Mouse (Mus musculus) CD4-positive naive resting alpha-beta T cell, adult 76 days (primary cell): ENCODE results near the gene Pafah1b1. TPM values are rescaled to one million over a fixed set of nuclear protein-coding genes. Genes with fewer than 3 reads are reported as not detected.

Experiments used
- total RNA-seq: library from RNA; stranded (reverse); gene quantifications from one replicate; pipeline ENCODE4 v1.2.4, GENCODE M21; 2023

Gene Pafah1b1
- 165 TPM for total RNA-seq

GRCm38 (mm10) chr11:74724235-74724791 lies at the start of gene Pafah1b1:
Gene Pafah1b1 (minus strand): TSS chr11:74724670.

GRCm38 (mm10) chr11:74770595-74771207 lies 46.2 kb upstream of the Pafah1b1 start, which contains the start of gene Mettl16:
Gene Mettl16 (plus strand): TSS chr11:74770830.

GRCm38 (mm10) chr11:74649095-74649646 lies 75.3 kb downstream of the Pafah1b1 start, which contains the start of gene Cluh:
Gene Cluh (plus strand): TSS chr11:74649495.

Other genes with a start within 250 kb of the Pafah1b1 start
- 4.7 TPM for gene Rap1gap2, start 113.8 kb downstream of the Pafah1b1 start, total RNA-seq
- gene Ccdc92b, start 105.1 kb downstream of the Pafah1b1 start, total RNA-seq = 0.32 TPM
- gene Cluh, start 75.2 kb downstream of the Pafah1b1 start, total RNA-seq = 39.4 TPM
- gene Mettl16, start 46.2 kb upstream of the Pafah1b1 start, total RNA-seq = 49.0 TPM
- gene Mnt, start 106.2 kb upstream of the Pafah1b1 start, total RNA-seq = 91.2 TPM
- 9.8 TPM for gene Sgsm2, start 172.4 kb upstream of the Pafah1b1 start, total RNA-seq
- 77.6 TPM for gene Tsr1, start 173.4 kb upstream of the Pafah1b1 start, total RNA-seq
- gene Smg6, start 201.2 kb upstream of the Pafah1b1 start, total RNA-seq = 73.4 TPM
- gene Srr, start 201.3 kb upstream of the Pafah1b1 start, total RNA-seq = 3.3 TPM